Mouse (Mus musculus): ENCODE measurements around the gene Optn. TPM values are rescaled to one million over a fixed set of nuclear protein-coding genes. Genes with fewer than 3 reads are reported as not detected.

Gene Optn
- polyA plus RNA-seq, 1 experiment from 2014 or later, result 5.8 TPM

DNA sequence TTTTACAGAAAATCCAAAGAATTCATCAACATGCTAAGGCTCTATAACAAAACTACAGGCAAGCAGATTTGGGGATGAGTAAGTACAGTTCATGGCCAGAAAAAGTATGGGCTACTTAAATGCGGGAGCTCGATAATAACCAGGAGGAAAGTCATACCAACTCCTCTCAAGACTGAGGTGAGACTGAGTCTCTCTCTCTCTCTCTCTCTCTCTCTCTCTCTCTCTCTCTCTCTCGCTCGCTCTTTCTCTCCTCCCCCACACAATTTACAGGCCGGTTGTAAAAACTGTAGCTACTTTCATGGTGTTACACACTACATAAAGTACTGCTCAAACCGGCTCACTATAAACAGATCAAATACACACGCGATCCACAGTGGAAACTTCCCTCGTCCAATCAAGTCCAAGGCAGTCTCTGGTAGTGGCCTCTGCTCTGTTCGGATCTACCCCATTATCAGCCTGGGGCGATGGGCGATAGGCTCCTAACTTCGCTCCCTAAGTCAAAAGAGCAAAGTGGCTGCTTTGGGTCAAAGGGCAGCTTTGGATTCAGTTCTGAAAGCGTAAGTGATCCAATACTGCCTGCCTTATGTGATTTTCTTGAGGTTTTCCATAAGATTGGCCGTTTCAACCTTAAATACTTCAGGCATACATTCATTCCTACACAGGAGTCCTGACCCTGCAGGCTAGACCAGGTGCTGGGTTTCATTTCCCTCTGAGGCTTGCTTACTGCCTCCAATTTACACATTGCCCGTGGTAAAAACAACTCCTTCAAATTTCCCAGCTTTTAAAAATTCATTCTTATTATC, 1.2 kb downstream of the Optn start:
- Histone ChIP-seq H3K36me3 (ENCODE audit: insufficient read depth) (no peaks in the 10 kb centered on the region), H3K4me1 (ENCODE audit: insufficient read depth) (no peaks in the 10 kb centered on the region), H3K27ac (ENCODE audit: low read depth) (no peak overlapping the region), H3K9ac (peak overlapping the region; percentile 54; the same call in 1 of the 2 replicates), H3K27me3 (ENCODE audit: insufficient read depth, low read length) (0 out of 2 replicates have a peak, but pooled peaks cover 5% of the 10 kb centered on the region), H3K9me3 (ENCODE audit: low read depth, low read length) (no peaks in the 10 kb centered on the region), H3K4me3 (ENCODE audit: low read depth, low read length) (peak overlapping the region; percentile 57), H3K4me2 (peak overlapping the region; percentile 89)
- no peak for TF ChIP-seq CTCF (IDR thresholded peaks at IDR 0.05; ENCODE audit: low read depth)
- 43% methylated on average over 16 of the region's 16 CpGs for WGBS
- ATAC-seq (ENCODE audit: insufficient read depth), result no peak
- DNase-seq, result peak; percentile 4

- H3K9ac ChIP-seq, result no peak overlapping the region
- no peak overlapping the region for H3K27ac ChIP-seq (ENCODE audit: low read depth)
- no peaks in the 10 kb centered on the region for H3K4me1 ChIP-seq (ENCODE audit: insufficient read depth)
- no peaks in the 10 kb centered on the region for H3K9me3 ChIP-seq (ENCODE audit: low read depth, low read length)
- TF ChIP-seq CTCF (IDR thresholded peaks at IDR 0.05; ENCODE audit: low read depth), result no peak
- no peak overlapping the region for H3K4me3 ChIP-seq (ENCODE audit: low read depth, low read length)
- WGBS, result 67% methylated on average over 8 of the region's 8 CpGs
- 0 out of 2 replicates have a peak, but pooled peaks cover 5% of the 10 kb centered on the region for H3K27me3 ChIP-seq (ENCODE audit: insufficient read depth, low read length)
- H3K36me3 ChIP-seq (ENCODE audit: insufficient read depth), result no peaks in the 10 kb centered on the region
- ATAC-seq (ENCODE audit: insufficient read depth), result no peak
- no peak for DNase-seq
- no peak overlapping the region for H3K4me2 ChIP-seq
Observed at GRCm38 (mm10) chr2:5061133-5061708, 2.6 kb downstream of the Optn start.

GRCm38 (mm10) chr2:5059997-5060396, 3.9 kb downstream of the Optn start:
- Histone ChIP-seq H3K9ac (no peak overlapping the region), H3K4me2 (no peak overlapping the region), H3K9me3 (ENCODE audit: low read depth, low read length) (no peaks in the 10 kb centered on the region), H3K4me3 (ENCODE audit: low read depth, low read length) (no peak overlapping the region), H3K4me1 (ENCODE audit: insufficient read depth) (no peaks in the 10 kb centered on the region), H3K27me3 (ENCODE audit: insufficient read depth, low read length) (0 out of 2 replicates have a peak, but pooled peaks cover 5% of the 10 kb centered on the region), H3K36me3 (ENCODE audit: insufficient read depth) (no peaks in the 10 kb centered on the region), H3K27ac (ENCODE audit: low read depth) (no peak overlapping the region)
- ATAC-seq (ENCODE audit: insufficient read depth) (no peak), DNase-seq (no peak)
- TF ChIP-seq CTCF (IDR thresholded peaks at IDR 0.05; ENCODE audit: low read depth), result no peak
- WGBS, result 77% methylated on average over 4 of the region's 4 CpGs

GRCm38 (mm10) chr2:5058436-5058835, 5.4 kb downstream of the Optn start:
- 47% methylated on average over 5 of the region's 5 CpGs for WGBS
- no peak for ATAC-seq (ENCODE audit: insufficient read depth)

GRCm38 (mm10) chr2:5050562-5050961, 13.3 kb downstream of the Optn start:
- TF ChIP-seq CTCF (IDR thresholded peaks at IDR 0.05; ENCODE audit: low read depth), result no peak
- DNase-seq (no peak), ATAC-seq (ENCODE audit: insufficient read depth) (no peak)
- H3K4me3 ChIP-seq (ENCODE audit: low read depth, low read length), result no peak overlapping the region
- H3K36me3 ChIP-seq (ENCODE audit: insufficient read depth), result no peaks in the 10 kb centered on the region
- H3K9me3 ChIP-seq (ENCODE audit: low read depth, low read length), result no peaks in the 10 kb centered on the region
- no peak overlapping the region for H3K4me2 ChIP-seq
- H3K4me1 ChIP-seq (ENCODE audit: insufficient read depth), result no peaks in the 10 kb centered on the region
- no peaks in the 10 kb centered on the region for H3K27me3 ChIP-seq (ENCODE audit: insufficient read depth, low read length)
- WGBS, result 83% methylated on average over 2 of the region's 2 CpGs
- no peak overlapping the region for H3K27ac ChIP-seq (ENCODE audit: low read depth)
- no peak overlapping the region for H3K9ac ChIP-seq

More at GRCm38 (mm10) chr2:5058436-5058835, 5.4 kb downstream of the Optn start:
- Histone ChIP-seq H3K9me3 (ENCODE audit: low read depth, low read length) (no peaks in the 10 kb centered on the region), H3K4me3 (ENCODE audit: low read depth, low read length) (no peak overlapping the region), H3K36me3 (ENCODE audit: insufficient read depth) (no peaks in the 10 kb centered on the region), H3K27ac (ENCODE audit: low read depth) (no peak overlapping the region), H3K27me3 (ENCODE audit: insufficient read depth, low read length) (0 out of 2 replicates have a peak, but pooled peaks cover 5% of the 10 kb centered on the region), H3K9ac (no peak overlapping the region), H3K4me2 (no peak overlapping the region), H3K4me1 (ENCODE audit: insufficient read depth) (no peaks in the 10 kb centered on the region)
- no peak for TF ChIP-seq CTCF (IDR thresholded peaks at IDR 0.05; ENCODE audit: low read depth)
- no peak for DNase-seq

- Histone ChIP-seq H3K4me2 (no peak overlapping the region), H3K4me3 (ENCODE audit: low read depth, low read length) (no peak overlapping the region), H3K36me3 (ENCODE audit: insufficient read depth) (no peaks in the 10 kb centered on the region), H3K9ac (no peak overlapping the region), H3K9me3 (ENCODE audit: low read depth, low read length) (no peaks in the 10 kb centered on the region), H3K27ac (ENCODE audit: low read depth) (no peak overlapping the region), H3K27me3 (ENCODE audit: insufficient read depth, low read length) (no peaks in the 10 kb centered on the region), H3K4me1 (ENCODE audit: insufficient read depth) (no peaks in the 10 kb centered on the region)
- 83% methylated on average over 2 of the region's 2 CpGs for WGBS
- TF ChIP-seq CTCF (IDR thresholded peaks at IDR 0.05; ENCODE audit: low read depth), result no peak
- no peak for ATAC-seq (ENCODE audit: insufficient read depth)
- DNase-seq, result no peak
Observed at GRCm38 (mm10) chr2:5047016-5047415, 16.8 kb downstream of the Optn start.

DNA sequence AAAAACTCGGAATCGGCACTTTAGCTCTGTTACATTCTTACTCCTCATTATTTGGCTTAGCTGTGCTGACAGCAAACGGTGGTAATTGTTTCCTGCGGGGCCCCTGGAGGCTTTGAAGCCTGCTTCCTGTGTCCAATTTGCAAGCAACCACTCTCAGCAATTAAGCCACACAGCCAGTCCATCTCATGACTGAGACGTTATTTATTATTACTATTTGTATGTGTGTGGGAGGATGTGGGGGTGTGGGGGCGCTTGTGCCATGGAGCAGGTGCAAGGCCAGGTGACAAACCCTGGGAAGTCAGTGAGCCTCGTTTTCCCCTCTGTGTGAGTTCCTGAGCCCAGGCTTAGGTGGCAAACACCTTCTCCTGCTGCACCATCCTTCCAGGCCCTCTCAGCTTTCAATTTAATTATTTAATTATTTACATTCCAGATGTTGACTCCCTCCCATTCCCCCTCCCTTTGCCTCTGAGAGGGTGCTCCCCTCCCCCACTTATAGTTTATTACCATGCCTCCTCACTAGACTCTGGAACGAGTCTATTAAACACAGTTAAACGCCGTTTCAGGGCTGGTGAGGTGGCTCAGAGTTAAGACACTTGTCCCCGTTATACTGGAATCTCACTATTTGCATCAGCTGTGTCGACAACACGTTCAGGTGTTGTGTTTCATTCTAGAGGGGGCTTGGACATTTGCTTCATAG, 18.4 kb downstream of the Optn start:
- H3K4me1 ChIP-seq (ENCODE audit: insufficient read depth), result no peaks in the 10 kb centered on the region
- H3K27me3 ChIP-seq (ENCODE audit: insufficient read depth, low read length), result no peaks in the 10 kb centered on the region
- no peak overlapping the region for H3K4me3 ChIP-seq (ENCODE audit: low read depth, low read length)
- TF ChIP-seq CTCF (IDR thresholded peaks at IDR 0.05; ENCODE audit: low read depth), result no peak
- DNase-seq, result peak; percentile 39
- H3K27ac ChIP-seq (ENCODE audit: low read depth), result no peak overlapping the region
- H3K9me3 ChIP-seq (ENCODE audit: low read depth, low read length), result no peaks in the 10 kb centered on the region
- no peak for ATAC-seq (ENCODE audit: insufficient read depth)
- no peak overlapping the region for H3K9ac ChIP-seq
- WGBS, result 22% methylated on average over 13 of the region's 13 CpGs
- no peak overlapping the region for H3K4me2 ChIP-seq
- no peaks in the 10 kb centered on the region for H3K36me3 ChIP-seq (ENCODE audit: insufficient read depth)
